Mouse (Mus musculus): ENCODE measurements around the gene Plekhh3. TPM values are rescaled to one million over a fixed set of nuclear protein-coding genes. Genes with fewer than 3 reads are reported as not detected.
A peak's percentile ranks its signal among the peaks of the same experiment; 100 is the strongest.
"Not testable (repeated sequence)": the region's sequence is repeated elsewhere in the genome, so short reads cannot be mapped to it uniquely, and the experiment has no call there.

Gene Plekhh3
- polyA plus RNA-seq, 1 experiment from 2014 or later = 19.2 TPM

GRCm38 (mm10) chr11:101128996-101129577, 42.1 kb downstream of the Plekhh3 start:
- H3K4me2 ChIP-seq (replicated peaks; ENCODE audit: low read depth, low read length) = no peak overlapping the region
- H3K9ac ChIP-seq (replicated peaks; ENCODE audit: low read length) = no peak overlapping the region
- H3K36me3 ChIP-seq (ENCODE audit: insufficient read depth, low read length) = peaks cover 15% of the 10 kb centered on the region
- H3K27ac ChIP-seq (ENCODE audit: low read length) = no peak overlapping the region
- no peak overlapping the region for H3K4me3 ChIP-seq (ENCODE audit: low read length)
- ATAC-seq (ENCODE audit: low FRiP score, low TSS enrichment) = no peak
- 80% methylated on average over 11 of the region's 11 CpGs for WGBS
- H3K27me3 ChIP-seq (ENCODE audit: insufficient read depth, low read length) = no peaks in the 10 kb centered on the region
- H3K9me3 ChIP-seq (ENCODE audit: low read length) = peaks cover 11% of the 10 kb centered on the region
- H3K4me1 ChIP-seq (ENCODE audit: insufficient read depth, low read length) = peaks cover 2% of the 10 kb centered on the region; the same call in 1 of the 2 replicates

GRCm38 (mm10) chr11:101127075-101127474, 44.1 kb downstream of the Plekhh3 start:
- Histone ChIP-seq H3K4me1 (ENCODE audit: insufficient read depth, low read length) (peaks cover 2% of the 10 kb centered on the region; the same call in 1 of the 2 replicates), H3K4me3 (ENCODE audit: low read length) (no peak overlapping the region), H3K9me3 (ENCODE audit: low read length) (peaks cover 11% of the 10 kb centered on the region), H3K27me3 (ENCODE audit: insufficient read depth, low read length) (no peaks in the 10 kb centered on the region), H3K27ac (ENCODE audit: low read length) (no peak overlapping the region), H3K4me2 (replicated peaks; ENCODE audit: low read depth, low read length) (no peak overlapping the region), H3K9ac (replicated peaks; ENCODE audit: low read length) (no peak overlapping the region), H3K36me3 (ENCODE audit: insufficient read depth, low read length) (peaks cover 30% of the 10 kb centered on the region)
- no peak for ATAC-seq (ENCODE audit: low FRiP score, low TSS enrichment)
- WGBS = 94% methylated on average over 1 of the region's 1 CpGs

DNA sequence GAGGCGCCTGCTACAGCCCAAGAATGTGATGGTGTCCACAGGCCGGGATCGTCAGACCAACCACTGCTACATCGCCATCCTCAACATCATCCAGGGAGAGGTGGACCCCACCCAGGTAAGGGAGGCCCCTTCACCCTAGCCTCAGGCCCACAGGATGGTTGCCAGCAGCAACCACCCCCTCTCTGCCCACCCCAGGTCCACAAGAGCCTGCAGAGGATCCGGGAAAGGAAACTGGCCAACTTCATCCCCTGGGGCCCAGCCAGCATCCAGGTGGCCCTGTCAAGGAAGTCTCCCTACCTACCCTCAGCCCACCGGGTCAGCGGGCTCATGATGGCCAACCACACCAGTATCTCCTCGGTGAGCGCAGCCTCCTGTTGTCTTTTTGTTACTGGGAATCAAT, 46.1 kb downstream of the Plekhh3 start:
- Histone ChIP-seq H3K36me3 (ENCODE audit: insufficient read depth, low read length) (peaks cover 30% of the 10 kb centered on the region), H3K4me1 (ENCODE audit: insufficient read depth, low read length) (peaks cover 14% of the 10 kb centered on the region)
- not testable (repeated sequence) for H3K9ac ChIP-seq (replicated peaks; ENCODE audit: low read length); H3K4me3 ChIP-seq (ENCODE audit: low read length); H3K27ac ChIP-seq (ENCODE audit: low read length); H3K4me2 ChIP-seq (replicated peaks; ENCODE audit: low read depth, low read length); H3K27me3 ChIP-seq (ENCODE audit: insufficient read depth, low read length); ATAC-seq (ENCODE audit: low FRiP score, low TSS enrichment); H3K9me3 ChIP-seq (ENCODE audit: low read length)
- WGBS = over 99% methylated on average over 7 of the region's 9 CpGs

DNA sequence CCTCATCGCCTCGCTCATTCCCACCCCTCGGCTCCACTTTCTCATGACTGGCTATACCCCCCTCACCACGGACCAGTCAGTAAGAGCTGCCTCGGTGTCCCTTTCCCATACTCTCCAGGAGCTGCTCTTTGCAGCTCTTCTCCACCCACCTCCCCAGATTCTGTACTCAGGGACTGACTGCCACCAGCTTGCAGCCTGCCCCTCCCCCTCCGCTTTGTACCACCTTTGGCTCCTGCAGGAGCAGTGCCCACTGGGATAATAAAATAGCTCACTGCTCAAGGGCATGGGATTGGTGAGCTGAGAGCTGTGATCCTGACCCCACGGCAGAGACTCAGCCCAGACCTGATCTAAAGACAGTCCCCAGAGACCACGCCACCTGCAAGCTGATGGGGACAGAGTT, 46.7 kb downstream of the Plekhh3 start:
- Histone ChIP-seq H3K36me3 (ENCODE audit: insufficient read depth, low read length) (peaks cover 30% of the 10 kb centered on the region), H3K4me1 (ENCODE audit: insufficient read depth, low read length) (peaks cover 13% of the 10 kb centered on the region)
- not testable (repeated sequence) for H3K4me3 ChIP-seq (ENCODE audit: low read length); ATAC-seq (ENCODE audit: low FRiP score, low TSS enrichment); H3K27ac ChIP-seq (ENCODE audit: low read length); H3K9me3 ChIP-seq (ENCODE audit: low read length); H3K4me2 ChIP-seq (replicated peaks; ENCODE audit: low read depth, low read length); H3K9ac ChIP-seq (replicated peaks; ENCODE audit: low read length); H3K27me3 ChIP-seq (ENCODE audit: insufficient read depth, low read length)
- 93% methylated on average over 8 of the region's 8 CpGs for WGBS

DNA sequence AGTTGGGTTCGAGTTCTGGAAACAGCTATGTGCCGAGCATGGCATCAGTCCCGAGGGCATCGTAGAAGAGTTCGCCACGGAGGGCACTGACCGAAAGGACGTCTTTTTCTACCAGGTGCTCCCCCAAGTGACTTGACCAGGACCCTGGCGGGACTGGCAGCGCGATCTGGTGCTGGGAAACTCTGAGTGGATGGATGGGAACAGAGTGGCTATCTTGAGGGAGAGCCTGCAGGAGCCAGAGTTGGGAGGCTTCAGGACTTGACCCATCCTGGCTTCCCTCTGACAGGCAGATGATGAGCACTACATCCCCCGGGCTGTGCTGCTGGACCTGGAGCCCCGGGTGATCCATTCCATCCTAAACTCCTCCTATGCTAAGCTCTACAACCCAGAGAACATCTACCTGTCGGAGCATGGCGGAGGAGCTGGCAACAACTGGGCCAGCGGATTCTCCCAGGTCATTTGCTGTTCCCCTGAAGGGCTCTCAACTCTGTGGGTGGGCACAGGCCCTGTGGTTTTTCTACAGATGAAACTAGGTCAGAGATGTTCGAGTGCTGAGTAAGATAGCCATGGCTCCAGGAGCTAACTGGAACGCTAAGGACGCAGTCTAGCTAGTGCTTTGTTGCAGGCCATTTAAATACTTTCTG, 50.5 kb downstream of the Plekhh3 start:
- Histone ChIP-seq H3K4me2 (replicated peaks; ENCODE audit: low read depth, low read length) (peak overlapping the region; percentile 95), H3K9me3 (ENCODE audit: low read length) (no peaks in the 10 kb centered on the region), H3K36me3 (ENCODE audit: insufficient read depth, low read length) (peaks cover 17% of the 10 kb centered on the region; the same call in 1 of the 2 replicates), H3K9ac (replicated peaks; ENCODE audit: low read length) (peak overlapping the region; percentile 81), H3K27ac (ENCODE audit: low read length) (peak overlapping the region; percentile 93), H3K4me1 (ENCODE audit: insufficient read depth, low read length) (peaks cover 38% of the 10 kb centered on the region), H3K4me3 (ENCODE audit: low read length) (peak overlapping the region; percentile 96), H3K27me3 (ENCODE audit: insufficient read depth, low read length) (no peaks in the 10 kb centered on the region)
- no peak for ATAC-seq (ENCODE audit: low FRiP score, low TSS enrichment)
- WGBS = 19% methylated on average over 19 of the region's 19 CpGs

DNA sequence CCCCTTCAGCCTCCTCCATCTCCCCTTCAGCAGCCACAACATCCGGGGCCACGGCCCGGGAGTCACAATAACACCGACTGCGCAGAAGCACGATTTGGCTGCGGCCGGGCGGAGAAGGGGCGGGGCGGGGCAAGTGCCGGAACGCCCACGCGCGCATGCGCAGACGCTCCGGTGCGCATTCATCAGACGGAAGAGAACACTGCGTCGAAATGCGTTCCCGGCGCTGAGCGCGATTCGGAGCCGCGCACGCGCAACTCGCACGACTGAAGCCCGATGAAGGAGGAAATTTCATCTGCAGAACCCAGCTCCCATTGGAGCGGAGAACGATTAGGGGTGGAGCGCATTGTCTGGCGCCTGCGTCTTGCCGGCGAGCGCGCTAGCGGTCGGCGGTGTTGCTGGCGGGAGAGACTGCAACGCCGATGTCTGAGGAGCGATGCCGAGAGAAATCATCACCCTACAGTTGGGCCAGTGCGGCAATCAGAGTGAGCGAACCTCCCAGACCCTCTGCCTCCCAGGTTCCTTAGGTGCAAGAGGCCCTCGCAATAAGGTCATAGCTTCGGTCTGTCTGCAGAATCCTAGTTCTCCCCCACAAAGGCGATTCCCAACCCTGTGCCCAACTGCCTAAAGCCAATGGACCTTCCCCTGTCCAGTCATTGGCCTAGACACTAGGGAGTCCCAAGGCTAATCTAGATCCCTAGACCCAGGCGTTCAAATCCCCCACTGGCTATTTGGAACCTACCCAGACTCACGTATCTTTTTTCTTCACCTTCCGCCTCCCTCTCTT, 51.2 kb downstream of the Plekhh3 start, which contains the start of the genes Retreg3 and Tubg1:
Gene Retreg3 (minus strand): TSS at position 133 of the 784 bp plus-strand sequence.
Gene Tubg1 (plus strand): TSS at position 178 of the 784 bp plus-strand sequence.
- Histone ChIP-seq H3K36me3 (ENCODE audit: insufficient read depth, low read length) (peaks cover 16% of the 10 kb centered on the region; the same call in 1 of the 2 replicates), H3K27ac (ENCODE audit: low read length) (peak within 1 kb of the TSS; percentile 93), H3K4me1 (ENCODE audit: insufficient read depth, low read length) (peaks cover 41% of the 10 kb centered on the region), H3K4me2 (replicated peaks; ENCODE audit: low read depth, low read length) (peak within 1 kb of the TSS; percentile 95), H3K9me3 (ENCODE audit: low read length) (no peaks in the 10 kb centered on the region), H3K27me3 (ENCODE audit: insufficient read depth, low read length) (no peaks in the 10 kb centered on the region), H3K4me3 (ENCODE audit: low read length) (peak within 1 kb of the TSS; percentile 96), H3K9ac (replicated peaks; ENCODE audit: low read length) (peak within 1 kb of the TSS; percentile 94)
- peak; percentile 96 for ATAC-seq (ENCODE audit: low FRiP score, low TSS enrichment)
- WGBS = under 1% methylated on average over 61 of the region's 61 CpGs

- H3K9ac ChIP-seq (replicated peaks; ENCODE audit: low read length) = peak overlapping the region; percentile 94
- H3K36me3 ChIP-seq (ENCODE audit: insufficient read depth, low read length) = peaks cover 16% of the 10 kb centered on the region; the same call in 1 of the 2 replicates
- H3K9me3 ChIP-seq (ENCODE audit: low read length) = no peaks in the 10 kb centered on the region
- under 1% methylated on average over 39 of the region's 39 CpGs for WGBS
- peak; percentile 79; the same call in 1 of the 2 replicates for ATAC-seq (ENCODE audit: low FRiP score, low TSS enrichment)
- peak overlapping the region; percentile 96 for H3K4me3 ChIP-seq (ENCODE audit: low read length)
- peaks cover 41% of the 10 kb centered on the region for H3K4me1 ChIP-seq (ENCODE audit: insufficient read depth, low read length)
- H3K27me3 ChIP-seq (ENCODE audit: insufficient read depth, low read length) = no peaks in the 10 kb centered on the region
- peak overlapping the region; percentile 87 for H3K4me2 ChIP-seq (replicated peaks; ENCODE audit: low read depth, low read length)
- H3K27ac ChIP-seq (ENCODE audit: low read length) = peak overlapping the region; percentile 92
Observed at GRCm38 (mm10) chr11:101119131-101119760, 51.9 kb downstream of the Plekhh3 start.

GRCm38 (mm10) chr11:101118105-101118504, 53.0 kb downstream of the Plekhh3 start:
- Histone ChIP-seq H3K4me2 (replicated peaks; ENCODE audit: low read depth, low read length) (peak overlapping the region; percentile 87), H3K27ac (ENCODE audit: low read length) (no peak overlapping the region; the same call in 1 of the 2 replicates), H3K9ac (replicated peaks; ENCODE audit: low read length) (peak overlapping the region; percentile 94), H3K9me3 (ENCODE audit: low read length) (no peaks in the 10 kb centered on the region), H3K4me3 (ENCODE audit: low read length) (peak overlapping the region; percentile 96), H3K4me1 (ENCODE audit: insufficient read depth, low read length) (peaks cover 41% of the 10 kb centered on the region), H3K27me3 (ENCODE audit: insufficient read depth, low read length) (no peaks in the 10 kb centered on the region), H3K36me3 (ENCODE audit: insufficient read depth, low read length) (peaks cover 7% of the 10 kb centered on the region; the same call in 1 of the 2 replicates)
- WGBS = 27% methylated on average over 4 of the region's 4 CpGs
- ATAC-seq (ENCODE audit: low FRiP score, low TSS enrichment) = no peak

- WGBS = 43% methylated on average over 2 of the region's 2 CpGs
- peak overlapping the region; percentile 65 for H3K27ac ChIP-seq (ENCODE audit: low read length)
Observed at GRCm38 (mm10) chr11:101115564-101115963, 55.6 kb downstream of the Plekhh3 start.

More at GRCm38 (mm10) chr11:101115564-101115963, 55.6 kb downstream of the Plekhh3 start:
- Histone ChIP-seq H3K27me3 (ENCODE audit: insufficient read depth, low read length) (no peaks in the 10 kb centered on the region), H3K4me3 (ENCODE audit: low read length) (no peak overlapping the region), H3K4me2 (replicated peaks; ENCODE audit: low read depth, low read length) (no peak overlapping the region), H3K36me3 (ENCODE audit: insufficient read depth, low read length) (no peaks in the 10 kb centered on the region), H3K9ac (replicated peaks; ENCODE audit: low read length) (no peak overlapping the region), H3K4me1 (ENCODE audit: insufficient read depth, low read length) (peaks cover 31% of the 10 kb centered on the region), H3K9me3 (ENCODE audit: low read length) (no peaks in the 10 kb centered on the region)
- ATAC-seq (ENCODE audit: low FRiP score, low TSS enrichment) = no peak

All from kidney, embryonic 16.5 days (tissue).